9 mouse cellular contexts compared by ENCODE assay signal in the genomic region with DNA sequence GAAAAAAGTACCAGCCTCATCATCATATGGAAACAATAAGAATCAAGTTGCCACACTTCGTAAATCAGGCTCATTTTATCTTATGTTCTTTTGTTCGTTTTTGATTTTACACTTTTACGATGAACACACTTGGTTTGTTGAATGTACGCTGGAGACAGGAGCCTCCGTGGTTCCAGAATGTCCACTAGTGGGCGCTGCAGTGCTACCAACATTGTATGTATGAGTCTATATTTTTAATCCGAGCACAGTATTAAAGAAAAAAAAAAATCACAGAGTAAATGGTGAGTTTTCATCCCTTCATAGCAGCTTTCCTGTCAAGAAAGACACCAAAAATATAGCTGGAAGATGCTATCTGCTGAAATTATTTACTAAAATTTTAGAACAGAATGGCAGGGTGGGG.
A peak's percentile ranks its signal among the peaks of the same experiment; 100 is the strongest.
DNase-seq lines count a peak whose midpoint lies in the region; ATAC-seq and TF ChIP-seq lines count a peak whose summit lies in the region.
"Had no signal": no experiment of that assay in that cellular context is flagged by ENCODE, and none has a peak within 500 bp of the region (broad histone marks: within the 10 kb centered on the region; RNA-seq: fewer than 3 reads in every experiment).

No protein-coding gene starts in this region.

- no peak overlapping the region for H3K4me2 ChIP-seq in lung, embryonic 14.5 days
- H3K4me2 ChIP-seq: heart, embryonic 13.5 days had no signal

- H3K9me3 ChIP-seq in lung, embryonic 14.5 days (ENCODE audit: low read depth, low read length): no peaks in the 10 kb centered on the region

- H3K36me3 ChIP-seq in testis, adult 2 months (ENCODE audit: control insufficient read depth, insufficient read depth, low read length): no peaks in the 10 kb centered on the region
- no peaks in the 10 kb centered on the region for H3K36me3 ChIP-seq in lung, embryonic 14.5 days (ENCODE audit: insufficient read depth)
- H3K36me3 ChIP-seq: heart, embryonic 13.5 days had no signal

- TF ChIP-seq POLR2A in testis, adult 2 months (IDR thresholded peaks at IDR 0.05; ENCODE audit: control insufficient read depth, low read depth, low read length): no peak

- no peak for ATAC-seq in lung, embryonic 14.5 days (ENCODE audit: insufficient read depth)
- no peak for ATAC-seq in inflammation-experienced regulatory T-cells, adult 6 months

- no peak for DNase-seq in testis, postnatal 14 days (ENCODE audit: low spot score)
- peak; percentile 6 for DNase-seq in c-Kit-negative CD71-positive TER-119-positive erythroid progenitor cells, embryonic 14.5 days (ENCODE audit: low read depth, low spot score)
- peak; percentile 61 to 64 for DNase-seq in frontal cortex, postnatal 25 days (ENCODE audit: low spot score in 2 of 2)
- DNase-seq in large intestine, adult 2 months (ENCODE audit: low read depth, low spot score): peak; percentile 11
- DNase-seq in lung, embryonic 14.5 days: peak; percentile 95
- DNase-seq in right cerebral cortex, adult 2 months (ENCODE audit: low spot score in 2 of 2): peak; percentile 80 to 83

- 14% methylated on average over 7 of the region's 7 CpGs for WGBS in large intestine, adult 2 months
- 12% methylated on average over 7 of the region's 7 CpGs for WGBS in lung, embryonic 14.5 days

- H3K4me1 ChIP-seq in testis, adult 2 months (ENCODE audit: control insufficient read depth, insufficient read depth, low read length): peaks cover 4% of the 10 kb centered on the region; the same call in 1 of the 2 replicates
- 0 out of 2 replicates have a peak, but pooled peaks cover 2% of the 10 kb centered on the region for H3K4me1 ChIP-seq in lung, embryonic 14.5 days (ENCODE audit: insufficient read depth)

- H3K4me3 ChIP-seq in testis, adult 2 months (ENCODE audit: control insufficient read depth, low read depth, low read length): no peak overlapping the region
- H3K4me3 ChIP-seq in lung, embryonic 14.5 days (ENCODE audit: low read depth, low read length): no peak overlapping the region
- H3K4me3 ChIP-seq: heart, embryonic 13.5 days had no signal

- H3K27ac ChIP-seq in testis, adult 2 months (ENCODE audit: control insufficient read depth, insufficient read depth, low read depth, low read length): no peak overlapping the region
- H3K27ac ChIP-seq in lung, embryonic 14.5 days (ENCODE audit: low read depth): no peak overlapping the region
- H3K27ac ChIP-seq: heart, embryonic 13.5 days had no signal

- H3K9ac ChIP-seq in lung, embryonic 14.5 days: no peak overlapping the region
- H3K9ac ChIP-seq: heart, embryonic 13.5 days had no signal

- H3K27me3 ChIP-seq in testis, adult 2 months (ENCODE audit: control insufficient read depth, insufficient read depth, low read length): no peaks in the 10 kb centered on the region
- no peaks in the 10 kb centered on the region for H3K27me3 ChIP-seq in lung, embryonic 14.5 days (ENCODE audit: insufficient read depth, low read length)
- H3K27me3 ChIP-seq: heart, embryonic 13.5 days had no signal

- peak; percentile 55; the same call in 1 of the 2 replicates for TF ChIP-seq CTCF in testis, adult 2 months (IDR thresholded peaks at IDR 0.05; ENCODE audit: control insufficient read depth, insufficient read depth, insufficient replicate concordance, low read depth, low read length)
- peak; percentile 89 for TF ChIP-seq CTCF in lung, embryonic 14.5 days (IDR thresholded peaks at IDR 0.05; ENCODE audit: low read depth)
